Mouse (Mus musculus) forebrain, embryonic 11.5 days (tissue): ENCODE results near the gene Sprr3. TPM values are rescaled to one million over a fixed set of nuclear protein-coding genes. Genes with fewer than 3 reads are reported as not detected.

Source experiments
- polyA plus RNA-seq: library from polyadenylated mRNA; unstranded; fragments of >200 nt; fragmentation: Nextera tagmentation; extraction: Ambion mirVana; gene quantifications from 2 replicates; pipeline ENCODE4 v1.2.1, GENCODE M21; 2014

The Sprr3 gene
- polyA plus RNA-seq, 1 experiment from 2014 or later = not detected

Other genes starting within 250 kb of the Sprr3 start
- not detected in 2 replicates for gene Sprr2a1, start 242.9 kb downstream of the Sprr3 start, polyA plus RNA-seq
- not detected in 2 replicates for gene Sprr2a2, start 242.8 kb downstream of the Sprr3 start, polyA plus RNA-seq
- not detected in 2 replicates for gene Sprr2a3, start 173.3 kb downstream of the Sprr3 start, polyA plus RNA-seq
- not detected in 2 replicates for gene Sprr2b, start 142.1 kb downstream of the Sprr3 start, polyA plus RNA-seq
- not detected in 2 replicates for gene Sprr2d, start 119.6 kb downstream of the Sprr3 start, polyA plus RNA-seq
- gene Sprr2e, start 106.6 kb downstream of the Sprr3 start, polyA plus RNA-seq = not detected in 2 replicates
- not detected in 2 replicates for gene Sprr2f, start 93.5 kb downstream of the Sprr3 start, polyA plus RNA-seq
- not detected in 2 replicates for gene Sprr2h, start 73.0 kb downstream of the Sprr3 start, polyA plus RNA-seq
- gene Sprr2i, start 50.7 kb downstream of the Sprr3 start, polyA plus RNA-seq = not detected in 2 replicates
- gene Sprr2j-ps, start 40.6 kb downstream of the Sprr3 start, polyA plus RNA-seq = not detected in 2 replicates
- 5.4 and 7.4 TPM in 2 replicates for gene Gm9774, start 29.3 kb downstream of the Sprr3 start, polyA plus RNA-seq
- gene Sprr2k, start 26.1 kb downstream of the Sprr3 start, polyA plus RNA-seq = not detected in 2 replicates
- gene Sprr1b, start 19.9 kb downstream of the Sprr3 start, polyA plus RNA-seq = not detected in 2 replicates
- gene Sprr1a, start 27.2 kb upstream of the Sprr3 start, polyA plus RNA-seq = not detected in 2 replicates
- gene Sprr4, start 41.8 kb upstream of the Sprr3 start, polyA plus RNA-seq = not detected in 2 replicates
- gene 2310046K23Rik, start 75.8 kb upstream of the Sprr3 start, polyA plus RNA-seq = not detected in 2 replicates
- gene Ivl, start 115.0 kb upstream of the Sprr3 start, polyA plus RNA-seq = not detected in 2 replicates
- not detected in 2 replicates for gene Smcp, start 130.3 kb upstream of the Sprr3 start, polyA plus RNA-seq
- gene 2210017I01Rik, start 148.8 kb upstream of the Sprr3 start, polyA plus RNA-seq = not detected in 2 replicates
- not detected in 2 replicates for gene Lce6a, start 162.9 kb upstream of the Sprr3 start, polyA plus RNA-seq
- not detected in 2 replicates for gene Lce1a1, start 189.6 kb upstream of the Sprr3 start, polyA plus RNA-seq
- not detected in 2 replicates for gene Lce1b, start 198.2 kb upstream of the Sprr3 start, polyA plus RNA-seq
- not detected in 2 replicates for gene Lce1a2, start 211.6 kb upstream of the Sprr3 start, polyA plus RNA-seq
- not detected in 2 replicates for gene Lce1c, start 220.5 kb upstream of the Sprr3 start, polyA plus RNA-seq
- gene Lce1d, start 228.5 kb upstream of the Sprr3 start, polyA plus RNA-seq = not detected in 2 replicates